Mouse (Mus musculus) lung, postnatal 0 days (tissue): ENCODE measurements around the gene Gsta3.

ENCODE experiments used
- CTCF ChIP-seq: IDR thresholded peaks from 2 replicates; pipeline ENCODE4 v1.5.1; 2016; ENCODE audit warnings: antibody characterized with exemption, mild to moderate bottlenecking
- EP300 ChIP-seq: IDR thresholded peaks from 2 replicates; pipeline ENCODE4 v1.6.1; 2016; ENCODE audit warnings: antibody characterized with exemption, mild to moderate bottlenecking, control low read depth

DNA sequence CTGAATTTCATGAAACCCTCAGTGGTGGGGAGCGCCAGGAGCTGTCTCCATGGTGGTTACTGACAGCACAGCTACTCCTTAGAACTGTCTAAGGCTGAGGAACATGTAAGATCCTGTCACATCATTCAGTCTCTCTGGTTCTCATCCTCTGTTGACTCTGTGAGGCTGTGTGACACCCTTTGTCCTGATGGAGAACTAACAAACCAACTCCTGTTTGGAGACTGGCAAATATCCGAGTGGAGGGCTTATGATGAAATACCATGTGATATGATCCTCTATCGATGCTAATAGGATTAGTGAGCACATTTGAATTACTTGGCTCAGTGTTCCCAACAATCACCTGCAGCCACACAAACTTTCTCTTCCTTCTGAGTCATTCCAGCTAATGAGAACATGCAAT is 5.7 kb downstream of the Gsta3 start:
- TF ChIP-seq CTCF = no peak
- no peak for TF ChIP-seq EP300
